Mouse (Mus musculus) thymus, postnatal 36 days (tissue): ENCODE measurements around the gene Kiz.

Experiments used
- DNase-seq, 2 experiments: peaks; one replicate each; pipeline ENCODE4 v3.0.0; 2022; ENCODE audit warnings: mixed read lengths in 2 of 2

Gene Kiz

GRCm38 (mm10) chr2:146855599-146856039, at the start of gene Kiz:
Gene Kiz, plus strand, starts transcription at chr2:146855864.
- DNase-seq = peak; percentile 96 to 97

- no peak for DNase-seq
Observed at GRCm38 (mm10) chr2:146809706-146810256, 45.9 kb upstream of the Kiz start.

GRCm38 (mm10) chr2:146810695-146811094, 45.0 kb upstream of the Kiz start:
- no peak for DNase-seq

GRCm38 (mm10) chr2:146814978-146815377, 40.7 kb upstream of the Kiz start:
- no peak for DNase-seq

- no peak for DNase-seq
Observed at GRCm38 (mm10) chr2:146819065-146819464, 36.6 kb upstream of the Kiz start.

- no peak for DNase-seq
Observed at GRCm38 (mm10) chr2:146823483-146823951, 32.1 kb upstream of the Kiz start.

- no peak for DNase-seq
Observed at GRCm38 (mm10) chr2:146824043-146824442, 31.6 kb upstream of the Kiz start.

GRCm38 (mm10) chr2:146828006-146828405, 27.7 kb upstream of the Kiz start:
- DNase-seq = no peak

GRCm38 (mm10) chr2:146833222-146834063, 22.2 kb upstream of the Kiz start:
- no peak for DNase-seq

- no peak for DNase-seq
Observed at GRCm38 (mm10) chr2:146834064-146834313, 21.7 kb upstream of the Kiz start.

GRCm38 (mm10) chr2:146834314-146835201, 21.1 kb upstream of the Kiz start:
- DNase-seq = no peak

GRCm38 (mm10) chr2:146835241-146835990, 20.2 kb upstream of the Kiz start:
- no peak for DNase-seq

- DNase-seq = no peak
Observed at GRCm38 (mm10) chr2:146836246-146836645, 19.4 kb upstream of the Kiz start.

GRCm38 (mm10) chr2:146836871-146837550, 18.7 kb upstream of the Kiz start:
- no peak for DNase-seq

- DNase-seq = no peak
Observed at GRCm38 (mm10) chr2:146837653-146838052, 18.0 kb upstream of the Kiz start.

GRCm38 (mm10) chr2:146838596-146839302, 16.9 kb upstream of the Kiz start:
- DNase-seq = no peak

GRCm38 (mm10) chr2:146839303-146840030, 16.2 kb upstream of the Kiz start:
- DNase-seq = no peak

- no peak for DNase-seq
Observed at GRCm38 (mm10) chr2:146847863-146848262, 7.8 kb upstream of the Kiz start.

GRCm38 (mm10) chr2:146856120-146856519, 456 bp downstream of the Kiz start:
- DNase-seq = no peak

- no peak for DNase-seq
Observed at GRCm38 (mm10) chr2:146856853-146857252, 1.2 kb downstream of the Kiz start.

- no peak for DNase-seq
Observed at GRCm38 (mm10) chr2:146865781-146866180, 10.1 kb downstream of the Kiz start.
